Mouse (Mus musculus) embryo, embryonic 10.5 days (tissue): ENCODE measurements around the gene Mup2.
"Not testable (repeated sequence)": the region's sequence is repeated elsewhere in the genome, so short reads cannot be mapped to it uniquely, and the experiment has no call there.

Experiments used
- DNase-seq: peaks from one replicate; pipeline ENCODE4 v3.0.0-alpha.2; 2015; ENCODE audit warnings: low spot score

Gene Mup2

DNA sequence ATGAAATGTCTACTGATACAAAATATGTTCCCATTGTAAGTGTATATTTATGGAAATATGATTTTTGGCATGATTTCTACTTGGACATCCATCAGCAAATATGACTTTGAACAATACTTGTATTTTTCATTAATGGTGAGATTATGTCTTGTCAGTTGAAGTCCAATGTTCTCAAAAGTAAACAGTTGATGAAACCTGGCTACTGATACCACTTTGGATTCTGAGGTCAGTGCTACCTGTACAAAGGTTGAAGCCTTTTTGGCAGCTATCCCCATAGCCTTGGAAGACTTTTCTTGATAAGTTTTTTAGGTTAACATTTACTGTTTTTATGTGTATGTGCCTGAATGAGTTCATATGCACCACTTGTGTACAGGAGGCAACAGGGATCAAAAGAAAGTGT, at the start of gene Mup2:
TSS of gene Mup2 (minus strand) at position 101 of the 400 bp plus-strand sequence.
- DNase-seq: not testable (repeated sequence)
